Mouse (Mus musculus): ENCODE results near the gene Adgrb2.

DNA sequence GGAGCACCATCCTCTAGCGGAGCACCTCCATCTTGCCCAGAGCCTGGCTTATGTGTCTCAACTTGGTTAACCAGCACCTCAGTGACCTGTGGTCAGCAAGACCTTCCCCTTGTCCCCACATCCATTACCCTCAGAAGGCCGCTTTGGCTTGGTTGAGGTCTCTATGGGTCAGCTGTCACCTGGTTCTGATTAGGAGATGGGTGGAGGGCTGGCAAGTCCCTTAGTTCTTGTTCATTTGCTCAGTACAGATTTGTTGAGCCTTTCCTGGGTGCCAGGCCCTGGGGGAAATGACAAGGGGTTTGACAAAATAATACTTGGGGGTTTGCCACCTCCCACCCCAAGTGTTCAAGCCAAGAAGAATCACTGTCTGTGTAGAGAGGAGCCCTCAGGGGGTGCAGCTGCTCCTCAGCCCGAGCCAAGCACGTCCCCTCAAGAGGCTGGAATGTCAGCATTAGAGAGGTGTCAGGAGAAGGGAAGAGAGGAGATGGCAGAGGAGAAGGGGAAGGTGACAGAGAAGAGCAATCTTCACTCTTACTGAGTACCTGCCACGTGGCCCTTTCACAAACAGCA is 32.3 kb upstream of the Adgrb2 start:
- TF ChIP-seq CTCF (IDR thresholded peaks at IDR 0.05; ENCODE audit: extremely low read depth, insufficient read depth, low read length) (no peak), POLR2A (IDR thresholded peaks at IDR 0.05; ENCODE audit: extremely low read depth, insufficient read depth, low read length) (no peak)

All from cortical plate, adult 2 months (tissue).